Mouse (Mus musculus) small intestine, adult 2 months (tissue): Measurements from ENCODE around the gene Snx13.

Source experiments
- CTCF ChIP-seq: fragments of 200-500 bp; IDR thresholded peaks from 2 replicates; pipeline ENCODE4 v1.5.1; 2012; ENCODE audit warnings: low read depth, mild to moderate bottlenecking, control low read depth, inconsistent platforms, low read length, moderate library complexity, mixed read lengths; ENCODE audit not compliant: insufficient replicate concordance, insufficient read length; ENCODE audit errors: extremely low read depth
- POLR2A ChIP-seq: fragments of 200-500 bp; IDR thresholded peaks from 2 replicates; pipeline ENCODE4 v1.6.1; 2012; ENCODE audit warnings: low read depth, mild to moderate bottlenecking, control low read depth, inconsistent platforms, low read length, moderate library complexity

GRCm38 (mm10) chr12:35192426-35192769 is 145.4 kb downstream of the Snx13 start:
- TF ChIP-seq CTCF = no peak
- no peak for TF ChIP-seq POLR2A
